Mouse (Mus musculus): Measurements from ENCODE around the gene Ermard. TPM values are rescaled to one million over a fixed set of nuclear protein-coding genes. Genes with fewer than 3 reads are reported as not detected.

Gene Ermard
- 8.9 and 11.3 TPM in 2 replicates for polyA plus RNA-seq (2012; rRNA removed)

GRCm38 (mm10) chr17:15041175-15041729, at the start of gene Ermard, which contains the start of the genes Tcte3 and Gm3448:
Gene Ermard (plus strand): TSS chr17:15041208.
Gene Tcte3 (minus strand): TSS chr17:15041488.
Gene Gm3448 (minus strand): TSS chr17:15041537.

GRCm38 (mm10) chr17:15009706-15010413, 31.1 kb upstream of the Ermard start, which contains the start of gene Gm3435:
Gene Gm3435 (plus strand): TSS chr17:15010176.

Other genes with a start within 250 kb of the Ermard start
- gene Wdr27, start 98.0 kb upstream of the Ermard start, polyA plus RNA-seq (2012; rRNA removed) = 1.7 and 2.5 TPM in 2 replicates
- 5.8 TPM in 2 replicates for gene 1600012H06Rik, start 98.0 kb upstream of the Ermard start, polyA plus RNA-seq (2012; rRNA removed)
- gene Phf10, start 79.9 kb upstream of the Ermard start, polyA plus RNA-seq (2012; rRNA removed) = 2.9 and 3.9 TPM in 2 replicates
- gene 9030025P20Rik, start 62.7 kb upstream of the Ermard start, polyA plus RNA-seq (2012; rRNA removed) = 1.5 and 3.6 TPM in 2 replicates
- gene Gm3417, start 62.4 kb upstream of the Ermard start, polyA plus RNA-seq (2012; rRNA removed) = 0.37 TPM in 1 of 2 replicates, not detected in the other
- gene Gm3435, start 31.0 kb upstream of the Ermard start, polyA plus RNA-seq (2012; rRNA removed) = 0.11 TPM in 1 of 2 replicates, not detected in the other
- not detected in 2 replicates for gene Tcte3, start 280 bp downstream of the Ermard start, polyA plus RNA-seq (2012; rRNA removed)
- gene Gm3448, start 329 bp downstream of the Ermard start, polyA plus RNA-seq (2012; rRNA removed) = 0.09 and 0.12 TPM in 2 replicates

Measured in stomach, adult 2 months (tissue).